In genomic region chr16:90349700-90350548, GRCm38 (mm10) we compare ENCODE assay signal across 8 mouse cellular contexts. TPM values are rescaled to one million over a fixed set of nuclear protein-coding genes. Genes with fewer than 3 reads are reported as not detected.
DNase-seq lines count a peak whose midpoint lies in the region; ATAC-seq and TF ChIP-seq lines count a peak whose summit lies in the region.

No protein-coding gene starts in this region.

- DNase-seq in adrenal gland, adult (ENCODE audit: inconsistent age in 2 of 2, low spot score in 1 of 2): peak; percentile 76 to 89
- peak; percentile 84 for DNase-seq in embryo, embryonic 11 days
- DNase-seq in gastrocnemius, postnatal 36 days: peak; percentile 40 to 66
- DNase-seq in intestine, embryonic 14.5 days (ENCODE audit: low spot score): peak; percentile 90
- DNase-seq in left cerebral cortex, adult 2 months (ENCODE audit: extremely low spot score in 1 of 2, low spot score in 2 of 2): peak; percentile 56 to 63
- peak; percentile 58 for DNase-seq in lung, postnatal 25 days (ENCODE audit: low spot score)
- DNase-seq in right cerebral cortex, adult 2 months (ENCODE audit: low spot score in 2 of 2): peak; percentile 68 to 85
- DNase-seq in urinary bladder, postnatal 36 days (ENCODE audit: low spot score in 2 of 2): peak; percentile 28 to 66

- no peak overlapping the region for H3K27ac ChIP-seq in intestine, embryonic 14.5 days (ENCODE audit: low read depth)
- H3K27ac ChIP-seq in left cerebral cortex, adult 2 months: no peak overlapping the region

- no peak overlapping the region for H3K4me2 ChIP-seq in intestine, embryonic 14.5 days (ENCODE audit: low read length)

- 31% methylated on average over 12 of the region's 13 CpGs for WGBS in intestine, embryonic 14.5 days

- H3K4me3 ChIP-seq in intestine, embryonic 14.5 days (ENCODE audit: low read depth, low read length): no peak overlapping the region
- no peak overlapping the region for H3K4me3 ChIP-seq in left cerebral cortex, adult 2 months

- no peaks in the 10 kb centered on the region for H3K27me3 ChIP-seq in intestine, embryonic 14.5 days (replicated peaks; ENCODE audit: control insufficient read depth, insufficient read depth, low read length)

- ATAC-seq in intestine, embryonic 14.5 days (replicated peaks; ENCODE audit: low FRiP score, low TSS enrichment, low read depth): peak; percentile 100

- H3K4me1 ChIP-seq in intestine, embryonic 14.5 days (replicated peaks; ENCODE audit: control insufficient read depth, insufficient read depth, low read length): no peaks in the 10 kb centered on the region

- H3K36me3 ChIP-seq in intestine, embryonic 14.5 days (ENCODE audit: control insufficient read depth, insufficient read depth, low read length): no peaks in the 10 kb centered on the region

- no peaks in the 10 kb centered on the region for H3K9me3 ChIP-seq in intestine, embryonic 14.5 days (ENCODE audit: control insufficient read depth, low read length)

- H3K9ac ChIP-seq in intestine, embryonic 14.5 days (ENCODE audit: low read length): no peak overlapping the region

- peak; percentile 51 for TF ChIP-seq CTCF in left cerebral cortex, adult 2 months (IDR thresholded peaks at IDR 0.05)

- intact Hi-C loops in gastrocnemius, postnatal 36 days (cut with DNase I): no loop called here
- intact Hi-C loops in left cerebral cortex, adult 2 months (cut with DNase I): no loop called here

RNA-seq across cellular contexts. Expression of gene Hunk, which starts 35.9 kb away (rescaled TPM):
- total RNA-seq in gastrocnemius, postnatal 36 days (2021): 1 to 10 TPM in 1 of 2 experiments, under 1 TPM in 1; 0.74 to 1.1 TPM
- polyA plus RNA-seq in intestine, embryonic 14.5 days (2014; fragmentation: Nextera tagmentation; extraction: Ambion mirVana): 11.0 and 12.2 TPM in 2 replicates
- total RNA-seq in left cerebral cortex, adult 2 months (2021): 10 to 100 TPM; 14.1 to 27.2 TPM

Comparison
In these comparisons a context has a peak if more than half of its experiments do, and no peak if none do; other contexts are left out.
1. RNA of gene Hunk, which starts 35.9 kb away (total RNA-seq): 14.1 to 27.2 TPM in left cerebral cortex, adult 2 months; 0.74 to 1.1 TPM in gastrocnemius, postnatal 36 days; every median in the first group is over 4 times any median in the second.
2. Peak in every context shown above with its lines, with median percentiles within 50 percentile points of each other: DNase-seq.